Mouse (Mus musculus): ENCODE measurements at regions not wholly inside any gene's neighbourhood (a gene's known extent, or its start where the extent isn't known, plus 50 kb on each side); places are given as distances from the start of the nearest gene placed in this dataset.
"Not testable (repeated sequence)": the region's sequence is repeated elsewhere in the genome, so short reads cannot be mapped to it uniquely, and the experiment has no call there.

DNA sequence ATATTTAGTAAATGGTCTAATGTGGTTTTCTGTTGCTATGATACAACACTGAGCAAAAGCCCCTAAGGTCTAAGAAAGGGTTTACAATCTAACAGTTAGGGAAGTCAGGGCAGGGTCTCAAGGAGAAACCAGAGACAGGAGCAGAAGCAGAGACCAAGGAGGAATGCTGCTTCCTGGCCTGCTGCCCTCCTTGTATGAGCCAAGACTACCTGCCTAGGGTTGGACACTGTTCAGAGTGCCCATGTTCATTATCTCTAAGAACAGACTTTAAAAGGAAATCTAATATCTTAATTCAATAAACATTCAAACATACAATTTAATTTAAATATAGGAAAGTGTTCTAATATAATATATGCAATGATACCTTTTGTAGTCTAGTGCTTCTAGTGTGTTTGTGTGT, 63.0 kb upstream of the Tmem106b start:
- no peak for DNase-seq (ENCODE audit: low spot score)

GRCm38 (mm10) chr6:12994701-12995100, 74.9 kb upstream of the Tmem106b start:
- no peak for DNase-seq (ENCODE audit: low spot score)

- DNase-seq (ENCODE audit: low spot score): no peak
These were observed 75.8 kb upstream of the Tmem106b start for GRCm38 (mm10) chr6:12993772-12994171.

GRCm38 (mm10) chr6:12977184-12977897, 92.2 kb upstream of the Tmem106b start:
- no peak for DNase-seq (ENCODE audit: low spot score)

DNA sequence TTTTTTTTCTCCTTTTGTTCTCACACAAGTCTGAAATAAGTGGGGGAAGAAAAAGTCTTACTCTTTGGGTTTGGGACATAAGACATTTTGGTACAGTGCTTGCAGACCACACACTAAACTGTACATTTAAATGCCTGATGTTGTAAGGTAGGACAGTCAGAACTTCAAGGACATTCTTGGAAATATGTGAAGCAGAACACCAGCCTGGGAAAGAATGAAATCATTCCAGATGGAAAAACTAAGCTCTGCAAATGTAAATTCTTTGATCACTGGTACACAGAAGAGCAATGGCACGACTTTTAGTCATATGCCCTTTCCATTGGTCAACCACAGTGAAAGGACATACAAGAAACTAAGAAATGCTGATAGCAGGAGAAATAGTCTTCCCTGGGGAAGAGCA, 98.0 kb upstream of the Tmem106b start:
- DNase-seq (ENCODE audit: low spot score): no peak

- DNase-seq (ENCODE audit: low spot score): no peak
These were observed 102.3 kb upstream of the Tmem106b start for GRCm38 (mm10) chr6:12967291-12967690.

GRCm38 (mm10) chr6:12957797-12958196, 111.8 kb upstream of the Tmem106b start:
- no peak for DNase-seq (ENCODE audit: low spot score)

- no peak for DNase-seq (ENCODE audit: low spot score)
These were observed 157.9 kb upstream of the Tmem106b start for GRCm38 (mm10) chr6:12911610-12912009.

- no peak for DNase-seq (ENCODE audit: low spot score)
These were observed 143.7 kb upstream of the Thsd7a start for GRCm38 (mm10) chr6:12892929-12893328.

DNA sequence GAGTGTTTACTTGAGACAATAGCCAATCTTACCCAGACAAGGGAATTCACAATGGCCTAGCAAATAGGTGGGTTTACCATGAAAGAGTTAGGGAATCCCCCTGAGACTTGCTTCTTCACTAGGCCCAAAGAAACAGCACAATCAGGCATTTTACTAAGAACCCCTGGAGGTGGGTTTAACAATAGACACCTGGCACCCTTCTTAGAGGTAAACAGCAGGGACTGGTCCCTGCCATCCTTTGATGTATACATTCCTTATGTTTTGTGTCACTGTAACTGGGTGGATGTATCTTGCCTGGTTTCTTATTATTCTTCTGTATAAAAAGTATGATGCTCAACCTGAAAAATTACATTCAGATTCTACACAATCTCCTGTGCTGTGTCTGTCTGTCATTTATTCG, 127.7 kb upstream of the Thsd7a start:
- not testable (repeated sequence) for DNase-seq (ENCODE audit: low spot score)

DNA sequence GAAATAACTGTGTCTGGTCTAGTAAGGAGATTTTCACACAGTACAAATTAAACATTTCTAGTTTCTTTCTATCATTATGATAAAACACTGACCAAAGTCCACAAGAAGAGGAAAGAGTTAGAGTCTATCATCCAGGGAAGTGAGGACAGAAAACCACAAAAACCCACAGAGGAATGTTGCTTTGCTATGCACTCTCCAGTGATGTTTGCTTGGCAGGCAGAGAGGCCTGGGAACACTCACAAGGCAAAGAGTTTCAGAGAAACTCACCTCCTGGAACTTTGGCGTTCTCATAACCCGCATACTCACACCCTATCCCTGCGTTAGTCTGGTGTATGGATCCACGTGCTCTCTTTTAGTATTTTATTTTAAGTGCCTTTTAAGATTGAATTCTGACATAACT, 127.2 kb upstream of the Thsd7a start:
- DNase-seq (ENCODE audit: low spot score): no peak

- DNase-seq (ENCODE audit: low spot score): no peak
These were observed 119.0 kb upstream of the Thsd7a start for GRCm38 (mm10) chr6:12868251-12868650.

DNA sequence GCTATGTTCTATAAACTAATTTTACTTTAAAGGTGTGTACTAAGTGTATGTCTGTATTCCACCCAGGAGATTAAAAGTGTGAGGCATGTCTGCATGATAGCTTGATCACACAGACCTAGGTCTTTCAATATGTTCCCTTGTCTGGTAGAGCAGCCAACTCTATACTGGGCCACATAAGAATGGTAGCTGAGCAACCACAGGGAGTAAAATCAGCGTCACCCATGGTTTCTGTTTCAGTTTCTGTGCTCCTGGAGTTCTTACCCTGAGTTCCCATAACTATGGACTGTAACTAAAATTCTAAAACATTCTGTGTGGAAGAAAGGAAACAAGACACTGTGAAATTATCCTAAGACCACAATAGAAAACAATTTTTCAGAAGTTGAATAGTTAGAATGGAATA, 102.8 kb upstream of the Thsd7a start:
- DNase-seq (ENCODE audit: low spot score): no peak

DNA sequence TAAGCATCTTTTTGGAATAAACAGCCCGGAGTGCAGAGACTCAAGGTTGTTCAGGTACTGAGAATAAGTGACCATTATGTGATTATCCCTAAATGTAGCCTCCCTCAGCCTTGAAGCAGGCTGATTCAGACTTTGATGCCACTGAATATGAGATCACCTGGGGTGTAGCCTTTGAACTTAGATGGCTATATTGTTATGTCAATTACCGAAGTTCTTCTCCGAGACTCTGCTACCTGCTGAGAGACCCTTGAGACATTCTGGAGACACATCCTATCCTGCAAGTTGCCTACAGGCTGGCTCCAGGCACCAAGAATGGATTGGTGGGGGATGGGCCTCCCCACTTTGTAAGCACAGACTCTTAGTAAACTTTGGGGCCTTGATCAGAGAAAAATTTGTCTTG, 85.9 kb upstream of the Thsd7a start:
- DNase-seq (ENCODE audit: low spot score): not testable (repeated sequence)

DNA sequence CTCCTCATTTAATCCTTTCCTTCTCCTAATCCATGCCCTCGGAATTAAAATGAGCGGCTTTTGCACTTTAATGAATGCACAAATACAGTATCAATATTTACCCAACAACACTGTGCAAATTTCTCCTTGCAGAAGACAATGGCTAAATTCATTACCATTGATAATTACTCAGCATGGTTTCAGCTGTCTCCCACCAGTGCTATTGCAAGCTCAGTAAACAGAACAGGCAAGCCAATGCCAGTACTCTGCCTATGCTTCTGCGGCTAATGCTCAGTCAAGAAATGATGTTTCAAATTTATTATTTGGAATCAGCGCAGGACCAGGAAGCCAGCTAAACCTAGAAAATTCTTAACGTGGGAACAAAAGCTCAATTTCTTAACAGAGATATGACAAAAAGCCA, 84.1 kb upstream of the Thsd7a start:
- DNase-seq (ENCODE audit: low spot score): no peak

DNA sequence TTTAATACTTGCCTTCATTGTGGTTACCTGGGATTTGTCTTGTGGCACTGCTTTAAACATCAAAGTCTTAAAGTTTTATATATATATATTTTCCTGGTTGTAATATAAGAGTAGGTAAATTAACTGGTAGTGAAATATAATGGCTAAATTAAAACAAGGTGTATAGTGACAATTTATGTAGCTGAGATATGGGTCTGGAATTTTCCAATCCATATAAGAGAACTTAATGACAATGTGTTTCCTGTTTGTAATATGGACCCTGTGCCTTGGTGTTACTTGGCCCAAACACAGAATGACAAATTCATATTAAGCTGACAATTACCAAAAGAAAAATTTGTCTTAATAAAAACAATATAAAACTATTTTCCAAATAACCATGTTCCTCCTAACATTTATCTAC, 82.7 kb upstream of the Thsd7a start:
- no peak for DNase-seq (ENCODE audit: low spot score)

- DNase-seq (ENCODE audit: low spot score): no peak
These were observed 82.3 kb upstream of the Thsd7a start for GRCm38 (mm10) chr6:12831485-12831884.

DNA sequence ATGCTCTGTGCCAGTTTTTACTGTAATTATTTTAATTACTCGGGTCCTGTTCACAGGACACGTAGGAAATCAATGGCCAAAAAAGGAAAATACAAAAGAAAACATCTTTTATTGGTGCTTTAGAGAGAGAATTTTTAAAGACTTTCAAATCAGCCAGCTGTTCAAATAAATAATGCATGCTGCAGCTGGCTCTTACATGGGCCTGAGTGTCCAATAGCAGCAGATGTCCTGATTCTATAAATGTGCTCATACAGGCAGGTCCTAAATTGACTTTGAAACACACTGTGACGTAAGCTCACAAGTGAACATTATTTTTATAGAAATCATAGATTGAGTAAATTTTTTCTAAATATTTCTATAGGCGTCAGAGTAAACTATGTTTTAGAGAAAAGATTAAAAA, 78.5 kb upstream of the Thsd7a start:
- no peak for DNase-seq (ENCODE audit: low spot score)

DNA sequence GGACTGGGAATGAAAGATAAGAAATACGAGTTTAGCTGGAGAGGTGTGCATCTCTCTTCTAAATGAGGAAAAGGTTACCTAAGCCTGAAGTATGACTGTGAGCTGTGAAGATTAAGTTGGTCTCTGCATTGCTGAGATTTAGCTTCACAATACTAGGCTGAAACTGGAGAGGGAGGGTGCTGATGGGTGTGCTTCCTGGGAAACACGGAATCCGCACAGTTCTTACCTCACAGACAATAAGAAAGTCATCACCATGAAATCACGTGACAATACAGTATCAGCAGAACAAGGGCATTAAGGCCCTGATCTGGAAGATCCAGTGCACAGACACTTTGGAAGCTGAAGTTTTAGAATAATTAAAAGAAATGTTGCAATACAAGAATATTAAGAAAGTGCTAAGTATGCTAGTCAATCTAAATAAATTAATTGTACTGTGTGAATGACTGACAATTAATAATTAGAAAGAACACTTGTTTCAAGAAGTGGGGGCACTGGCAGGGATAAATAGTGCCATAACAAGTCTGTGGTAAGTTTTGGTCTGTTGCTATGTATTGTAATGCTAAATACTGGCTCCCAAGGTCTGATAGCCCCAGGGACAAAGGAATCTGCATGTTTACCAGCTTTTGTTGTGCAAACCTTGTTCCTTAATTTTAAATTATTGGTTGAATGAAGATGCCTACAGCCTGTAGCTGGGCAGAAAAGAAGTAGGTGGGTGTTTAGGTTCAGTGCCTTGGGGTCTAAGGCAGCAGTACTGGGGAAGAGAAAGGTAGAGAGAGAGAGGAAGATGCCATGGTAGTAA, 66.0 kb upstream of the Thsd7a start:
- no peak for DNase-seq (ENCODE audit: low spot score)

DNA sequence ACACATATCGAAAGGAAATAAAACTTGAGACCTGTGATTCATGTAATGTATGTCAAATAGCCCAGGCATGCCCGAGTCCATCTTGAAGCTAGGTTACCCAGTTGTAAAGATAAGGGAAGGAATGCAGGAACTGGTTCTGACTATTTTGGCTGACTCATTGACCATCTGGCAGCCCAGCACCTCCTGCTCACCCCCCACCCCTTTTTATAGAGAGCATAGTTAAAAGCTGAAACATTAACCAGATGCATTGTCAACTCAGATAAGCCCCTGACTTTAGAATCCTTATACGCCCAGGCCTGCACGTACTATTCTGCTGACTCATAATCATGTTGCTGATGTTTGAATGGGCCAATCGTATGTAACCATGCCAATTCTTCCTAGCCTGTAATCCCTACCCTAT, 64.6 kb upstream of the Thsd7a start:
- DNase-seq (ENCODE audit: low spot score): peak; percentile 55

GRCm38 (mm10) chr6:12812467-12812866, 63.3 kb upstream of the Thsd7a start:
- DNase-seq (ENCODE audit: low spot score): no peak

- no peak for DNase-seq (ENCODE audit: low spot score)
These were observed 62.8 kb upstream of the Thsd7a start for GRCm38 (mm10) chr6:12812036-12812435.

GRCm38 (mm10) chr6:12809601-12810000, 60.4 kb upstream of the Thsd7a start:
- no peak for DNase-seq (ENCODE audit: low spot score)

Data from urinary bladder, postnatal 14 days (tissue).